Mouse (Mus musculus) forebrain, embryonic 16.5 days (tissue): ENCODE results near the gene Wdr59. TPM values are rescaled to one million over a fixed set of nuclear protein-coding genes. Genes with fewer than 3 reads are reported as not detected.

Experiments
- ATAC-seq: fragments of 200-750 bp; cut with Nextera tagmentation; 2 replicates; pipeline ENCODE4 v1.8.0; 2017; ENCODE audit warnings: mild to moderate bottlenecking, moderate library complexity
- H3K27ac ChIP-seq: fragments of 300-500 bp; sonication (generic); 2 replicates; pipeline ENCODE4 v1.5.1; 2014; ENCODE audit warnings: low read length, control low read depth
- H3K27me3 ChIP-seq: fragments of 300-500 bp; sonication (generic); replicated peaks from 2 replicates; pipeline ENCODE4 v1.6.1; 2014; ENCODE audit warnings: low read length; ENCODE audit not compliant: control insufficient read depth, insufficient read depth
- H3K36me3 ChIP-seq: fragments of 300-500 bp; sonication (generic); 2 replicates; pipeline ENCODE4 v1.6.1; 2014; ENCODE audit not compliant: control insufficient read depth, insufficient read depth
- H3K4me1 ChIP-seq: fragments of 300-500 bp; sonication (generic); replicated peaks from 2 replicates; pipeline ENCODE4 v1.6.1; 2014; ENCODE audit warnings: low read length; ENCODE audit not compliant: control insufficient read depth, insufficient read depth
- H3K4me2 ChIP-seq: fragments of 300-500 bp; sonication (generic); 2 replicates; pipeline ENCODE4 v1.6.1; 2014; ENCODE audit warnings: mild to moderate bottlenecking, low read length, control low read depth
- H3K4me3 ChIP-seq: fragments of 300-500 bp; sonication (generic); replicated peaks from 2 replicates; pipeline ENCODE4 v1.5.1; 2014; ENCODE audit warnings: mild to moderate bottlenecking, low read length, control low read depth
- H3K9ac ChIP-seq: fragments of 300-500 bp; sonication (generic); replicated peaks from 2 replicates; pipeline ENCODE4 v1.6.1; 2014; ENCODE audit warnings: low read depth, low read length, control low read depth
- H3K9me3 ChIP-seq: fragments of 300-500 bp; sonication (generic); 2 replicates; pipeline ENCODE4 v1.6.1; 2016; ENCODE audit warnings: low read length; ENCODE audit not compliant: control insufficient read depth
- WGBS: fragments of 180-500 bp; shearing (Covaris S2); extraction: QIAGEN DNeasy Blood & Tissue Kit; methylation state at CpG from one replicate; pipeline ENCODE4 v1.1.7; 2014; 5-methylcytosine and 5-hydroxymethylcytosine counted together
- polyA plus RNA-seq: library from polyadenylated mRNA; unstranded; fragments of >200 nt; fragmentation: Nextera tagmentation; extraction: Ambion mirVana; gene quantifications from 2 replicates; pipeline ENCODE4 v1.2.1, GENCODE M21; 2015

Gene Wdr59
- polyA plus RNA-seq, 1 experiment from 2014 or later, result 9.4 TPM

GRCm38 (mm10) chr8:111445558-111445957 is 76.3 kb downstream of the Wdr59 start:
- Histone ChIP-seq H3K36me3 (peaks cover 2% of the 10 kb centered on the region; the same call in 1 of the 2 replicates), H3K4me2 (no peak overlapping the region), H3K4me3 (no peak overlapping the region), H3K4me1 (no peaks in the 10 kb centered on the region), H3K9ac (no peak overlapping the region), H3K27me3 (no peaks in the 10 kb centered on the region), H3K9me3 (no peaks in the 10 kb centered on the region), H3K27ac (no peak overlapping the region)
- no peak for ATAC-seq
- 88% methylated on average over 18 of the region's 18 CpGs for WGBS

GRCm38 (mm10) chr8:111444245-111444644 is 77.6 kb downstream of the Wdr59 start:
- Histone ChIP-seq H3K9me3 (no peaks in the 10 kb centered on the region), H3K9ac (no peak overlapping the region), H3K27me3 (no peaks in the 10 kb centered on the region), H3K4me1 (no peaks in the 10 kb centered on the region), H3K4me2 (no peak overlapping the region), H3K36me3 (peaks cover 2% of the 10 kb centered on the region; the same call in 1 of the 2 replicates), H3K27ac (no peak overlapping the region), H3K4me3 (no peak overlapping the region)
- 89% methylated on average over 4 of the region's 4 CpGs for WGBS
- no peak for ATAC-seq

- no peak for ATAC-seq
- no peaks in the 10 kb centered on the region for H3K4me1 ChIP-seq
- H3K9me3 ChIP-seq, result no peaks in the 10 kb centered on the region
- H3K27me3 ChIP-seq, result no peaks in the 10 kb centered on the region
- H3K4me3 ChIP-seq, result no peak overlapping the region
- no peaks in the 10 kb centered on the region for H3K36me3 ChIP-seq
- no peak overlapping the region for H3K9ac ChIP-seq
- H3K4me2 ChIP-seq, result no peak overlapping the region
- WGBS, result 22% methylated on average over 9 of the region's 9 CpGs
- H3K27ac ChIP-seq, result no peak overlapping the region
These were observed 82.7 kb downstream of the Wdr59 start for GRCm38 (mm10) chr8:111439189-111439588.

- Histone ChIP-seq H3K27ac (no peak overlapping the region), H3K9me3 (no peaks in the 10 kb centered on the region), H3K27me3 (no peaks in the 10 kb centered on the region), H3K4me3 (no peak overlapping the region), H3K4me2 (no peak overlapping the region), H3K9ac (no peak overlapping the region), H3K36me3 (no peaks in the 10 kb centered on the region), H3K4me1 (no peaks in the 10 kb centered on the region)
- ATAC-seq, result no peak
- 78% methylated on average over 11 of the region's 11 CpGs for WGBS
These were observed 86.6 kb downstream of the Wdr59 start for GRCm38 (mm10) chr8:111435071-111435828.

GRCm38 (mm10) chr8:111424646-111425045 is 97.2 kb downstream of the Wdr59 start:
- no peaks in the 10 kb centered on the region for H3K4me1 ChIP-seq
- H3K4me2 ChIP-seq, result no peak overlapping the region
- H3K4me3 ChIP-seq, result no peak overlapping the region
- H3K27me3 ChIP-seq, result no peaks in the 10 kb centered on the region
- 82% methylated on average over 9 of the region's 9 CpGs for WGBS
- no peak for ATAC-seq
- no peak overlapping the region for H3K9ac ChIP-seq
- H3K36me3 ChIP-seq, result no peaks in the 10 kb centered on the region
- H3K27ac ChIP-seq, result no peak overlapping the region
- H3K9me3 ChIP-seq, result no peaks in the 10 kb centered on the region

GRCm38 (mm10) chr8:111424181-111424580 is 97.7 kb downstream of the Wdr59 start:
- Histone ChIP-seq H3K27me3 (no peaks in the 10 kb centered on the region), H3K36me3 (no peaks in the 10 kb centered on the region), H3K9me3 (no peaks in the 10 kb centered on the region), H3K9ac (no peak overlapping the region), H3K4me3 (no peak overlapping the region), H3K4me2 (no peak overlapping the region), H3K4me1 (no peaks in the 10 kb centered on the region), H3K27ac (no peak overlapping the region)
- no peak for ATAC-seq
- WGBS, result 85% methylated on average over 11 of the region's 11 CpGs

GRCm38 (mm10) chr8:111422614-111423013 is 99.3 kb downstream of the Wdr59 start:
- H3K4me3 ChIP-seq, result no peak overlapping the region
- no peak for ATAC-seq
- H3K27me3 ChIP-seq, result no peaks in the 10 kb centered on the region
- no peak overlapping the region for H3K9ac ChIP-seq
- H3K9me3 ChIP-seq, result no peaks in the 10 kb centered on the region
- H3K27ac ChIP-seq, result no peak overlapping the region
- H3K36me3 ChIP-seq, result no peaks in the 10 kb centered on the region
- 72% methylated on average over 2 of the region's 2 CpGs for WGBS
- H3K4me1 ChIP-seq, result no peaks in the 10 kb centered on the region
- no peak overlapping the region for H3K4me2 ChIP-seq

- H3K4me2 ChIP-seq, result no peak overlapping the region
- no peak overlapping the region for H3K4me3 ChIP-seq
- no peaks in the 10 kb centered on the region for H3K4me1 ChIP-seq
- no peak overlapping the region for H3K9ac ChIP-seq
- no peaks in the 10 kb centered on the region for H3K36me3 ChIP-seq
- no peaks in the 10 kb centered on the region for H3K27me3 ChIP-seq
- no peak for ATAC-seq
- H3K9me3 ChIP-seq, result no peaks in the 10 kb centered on the region
- H3K27ac ChIP-seq, result no peak overlapping the region
- WGBS, result 77% methylated on average over 3 of the region's 3 CpGs
These were observed 102.7 kb downstream of the Wdr59 start for GRCm38 (mm10) chr8:111419171-111419570.

- Histone ChIP-seq H3K27me3 (no peaks in the 10 kb centered on the region), H3K9ac (no peak overlapping the region), H3K36me3 (no peaks in the 10 kb centered on the region), H3K4me2 (no peak overlapping the region), H3K4me1 (no peaks in the 10 kb centered on the region), H3K4me3 (no peak overlapping the region), H3K9me3 (no peaks in the 10 kb centered on the region), H3K27ac (no peak overlapping the region)
- 28% methylated on average over 9 of the region's 9 CpGs for WGBS
- ATAC-seq, result no peak
These were observed 103.3 kb downstream of the Wdr59 start for GRCm38 (mm10) chr8:111418601-111419000.

- no peak overlapping the region for H3K4me2 ChIP-seq
- H3K27me3 ChIP-seq, result no peaks in the 10 kb centered on the region
- no peak overlapping the region for H3K27ac ChIP-seq
- H3K9ac ChIP-seq, result no peak overlapping the region
- ATAC-seq, result no peak
- WGBS, result 86% methylated on average over 10 of the region's 10 CpGs
- no peaks in the 10 kb centered on the region for H3K4me1 ChIP-seq
- no peak overlapping the region for H3K4me3 ChIP-seq
- H3K9me3 ChIP-seq, result no peaks in the 10 kb centered on the region
- no peaks in the 10 kb centered on the region for H3K36me3 ChIP-seq
These were observed 104.7 kb downstream of the Wdr59 start for GRCm38 (mm10) chr8:111417222-111417621.
